Mouse (Mus musculus) heart, adult 2 months (tissue): Measurements from ENCODE around the gene Ttc27. TPM values are rescaled to one million over a fixed set of nuclear protein-coding genes. Genes with fewer than 3 reads are reported as not detected.

ENCODE experiments used
- DNase-seq, 2 experiments: peaks; one replicate each; pipeline ENCODE4 v3.0.0; 2021
- H3K27ac ChIP-seq: fragments of 200-600 bp; 2 replicates; pipeline ENCODE4 v1.8.1; 2022
- H3K27me3 ChIP-seq: fragments of 200-500 bp; 2 replicates; pipeline ENCODE4 v1.6.1; 2012; ENCODE audit warnings: mild to moderate bottlenecking, low read length, inconsistent platforms, mixed read lengths; ENCODE audit not compliant: control insufficient read depth, insufficient read depth
- H3K36me3 ChIP-seq: fragments of 200-500 bp; 2 replicates; pipeline ENCODE4 v1.6.1; 2012; ENCODE audit warnings: low read length, inconsistent platforms; ENCODE audit not compliant: control insufficient read depth, insufficient read depth
- H3K4me1 ChIP-seq: fragments of 200-500 bp; 2 replicates; pipeline ENCODE4 v1.6.1; 2011; ENCODE audit warnings: low read length; ENCODE audit not compliant: control insufficient read depth, insufficient read depth
- H3K4me3 ChIP-seq: fragments of 200-600 bp; 2 replicates; pipeline ENCODE4 v1.8.1; 2022
- H3K79me2 ChIP-seq: fragments of 200-500 bp; replicated peaks from 2 replicates; pipeline ENCODE4 v1.6.1; 2012; ENCODE audit warnings: mild to moderate bottlenecking, inconsistent platforms, low read length, moderate library complexity, mixed read lengths; ENCODE audit not compliant: control insufficient read depth, insufficient read depth
- H3K9ac ChIP-seq: fragments of 200-500 bp; 2 replicates; pipeline ENCODE4 v1.6.1; 2012; ENCODE audit warnings: low read depth, mild to moderate bottlenecking, control low read depth, inconsistent platforms, low read length, mixed read lengths
- CTCF ChIP-seq: fragments of 200-600 bp; IDR thresholded peaks from 2 replicates; pipeline ENCODE4 v1.8.1; 2022; ENCODE audit warnings: antibody characterized with exemption, mild to moderate bottlenecking, moderate library complexity
- EP300 ChIP-seq: fragments of 200-500 bp; IDR thresholded peaks from 2 replicates; pipeline ENCODE4 v1.6.1; 2011; ENCODE audit warnings: low read depth, low read length, control low read depth; ENCODE audit not compliant: insufficient read depth
- POLR2A ChIP-seq: fragments of 200-500 bp; IDR thresholded peaks from 2 replicates; pipeline ENCODE4 v1.6.1; 2011; ENCODE audit warnings: mild to moderate bottlenecking, low read depth, low read length, control low read depth; ENCODE audit not compliant: insufficient read depth
- WGBS: fragments of 180-500 bp; shearing (Covaris S2); methylation state at CpG from one replicate; pipeline ENCODE4 v1.1.7; 2018; 5-methylcytosine and 5-hydroxymethylcytosine counted together
- intact Hi-C: fragments of 180-260 bp; cut with DNase I; formaldehyde crosslinking; loops from one replicate; pipeline ENCODE4 v1.15.1; 2025
- polyA plus RNA-seq: library from polyadenylated mRNA; depleted of rRNA; stranded (reverse); fragments of >200 nt; gene quantifications from 2 replicates; pipeline ENCODE4 v1.2.3, GENCODE M21; 2012
- total RNA-seq, 2 experiments: library from RNA; stranded (reverse); gene quantifications; 2 replicates each; pipeline ENCODE4 v1.2.3; 2021

The Ttc27 gene
- total and polyA plus RNA-seq, 3 experiments, result 3.5 to 16.0 (median 13.3) TPM

DNA sequence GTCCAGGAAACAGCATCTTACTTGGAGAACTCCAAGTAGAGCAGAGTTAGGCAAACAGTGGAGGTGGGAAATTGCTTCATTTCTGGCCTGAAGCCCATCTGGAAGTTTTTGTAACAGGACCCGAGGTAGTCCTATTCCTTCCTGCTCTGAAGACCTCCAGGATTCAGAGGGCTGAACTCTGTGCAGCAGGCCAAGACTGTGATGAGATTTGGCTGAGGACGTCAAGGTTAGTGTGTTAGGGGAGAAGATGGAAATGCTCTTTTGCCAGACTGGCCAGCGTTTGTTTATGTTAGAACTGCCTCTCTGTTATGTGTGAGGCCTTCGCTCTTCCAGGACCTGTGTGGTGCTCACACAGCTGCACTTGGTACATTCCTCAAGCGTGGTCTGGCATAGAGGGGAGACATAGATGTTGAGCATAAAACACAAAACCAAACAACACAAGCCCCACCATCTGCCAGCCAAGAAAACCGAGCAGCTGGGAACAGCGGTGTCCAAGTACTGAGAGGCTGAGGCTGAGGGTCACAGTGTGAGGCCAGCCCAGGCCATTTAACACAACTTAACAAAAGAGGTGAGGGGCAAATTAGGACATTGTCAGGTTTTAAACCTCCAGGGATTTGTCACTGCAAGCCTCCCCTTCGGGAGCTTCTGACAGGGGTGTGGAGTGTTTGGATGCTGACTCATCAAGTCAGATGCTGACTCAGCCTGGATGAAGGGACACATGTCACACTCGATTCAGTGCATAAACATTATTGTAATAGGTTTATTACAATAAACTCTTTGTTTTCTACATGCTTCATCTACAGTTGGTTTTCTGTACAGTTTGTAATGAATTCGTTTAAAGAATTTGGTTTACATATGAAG lies 128.7 kb downstream of the Ttc27 start:
- Histone ChIP-seq H3K4me3 (no peak overlapping the region), H3K36me3 (no peaks in the 10 kb centered on the region), H3K27ac (peak overlapping the region; percentile 2; the same call in 1 of the 2 replicates), H3K4me1 (peaks cover 11% of the 10 kb centered on the region), H3K9ac (no peak overlapping the region), H3K27me3 (no peaks in the 10 kb centered on the region), H3K79me2 (no peaks in the 10 kb centered on the region)
- WGBS, result 28% methylated on average over 10 of the region's 10 CpGs
- intact Hi-C loops, result no loop called here
- TF ChIP-seq POLR2A (no peak), EP300 (no peak), CTCF (no peak)
- peak; percentile 32 to 69 for DNase-seq

DNA sequence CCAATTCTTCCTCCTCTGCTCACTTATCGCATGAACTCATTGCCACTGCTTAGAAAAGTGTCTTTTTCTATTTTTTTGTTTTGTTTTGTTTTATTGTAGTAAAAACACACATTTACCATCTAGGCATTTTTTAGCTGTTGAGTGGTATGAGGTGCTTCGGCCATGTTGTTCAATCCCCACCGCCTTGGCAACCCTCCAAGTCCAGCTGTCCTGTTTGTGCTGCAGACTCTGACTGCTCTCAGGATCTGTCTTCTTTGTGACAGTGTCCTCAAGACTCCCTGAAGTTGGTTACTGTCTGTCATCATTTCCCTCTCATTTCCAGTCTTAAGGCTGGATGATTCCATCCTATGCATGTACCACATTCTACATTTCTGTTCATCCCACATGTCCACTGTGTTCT lies 132.7 kb downstream of the Ttc27 start:
- WGBS, result 88% methylated on average over 3 of the region's 3 CpGs
- H3K36me3 ChIP-seq, result no peaks in the 10 kb centered on the region
- intact Hi-C loops, result no loop called here
- H3K79me2 ChIP-seq, result no peaks in the 10 kb centered on the region
- no peak for DNase-seq
- no peaks in the 10 kb centered on the region for H3K27me3 ChIP-seq
- H3K27ac ChIP-seq, result no peak overlapping the region
- H3K4me3 ChIP-seq, result no peak overlapping the region
- TF ChIP-seq POLR2A (no peak), EP300 (no peak), CTCF (no peak)
- H3K4me1 ChIP-seq, result peaks cover 10% of the 10 kb centered on the region
- no peak overlapping the region for H3K9ac ChIP-seq

GRCm38 (mm10) chr17:74859298-74859697 lies 141.8 kb downstream of the Ttc27 start:
- Histone ChIP-seq H3K4me3 (no peak overlapping the region), H3K79me2 (no peaks in the 10 kb centered on the region), H3K27ac (no peak overlapping the region), H3K4me1 (no peaks in the 10 kb centered on the region), H3K36me3 (no peaks in the 10 kb centered on the region), H3K9ac (no peak overlapping the region), H3K27me3 (no peaks in the 10 kb centered on the region)
- TF ChIP-seq POLR2A (no peak), EP300 (no peak), CTCF (no peak)
- no peak for DNase-seq
- intact Hi-C loops, result no loop called here
- 90% methylated on average over 2 of the region's 2 CpGs for WGBS

DNA sequence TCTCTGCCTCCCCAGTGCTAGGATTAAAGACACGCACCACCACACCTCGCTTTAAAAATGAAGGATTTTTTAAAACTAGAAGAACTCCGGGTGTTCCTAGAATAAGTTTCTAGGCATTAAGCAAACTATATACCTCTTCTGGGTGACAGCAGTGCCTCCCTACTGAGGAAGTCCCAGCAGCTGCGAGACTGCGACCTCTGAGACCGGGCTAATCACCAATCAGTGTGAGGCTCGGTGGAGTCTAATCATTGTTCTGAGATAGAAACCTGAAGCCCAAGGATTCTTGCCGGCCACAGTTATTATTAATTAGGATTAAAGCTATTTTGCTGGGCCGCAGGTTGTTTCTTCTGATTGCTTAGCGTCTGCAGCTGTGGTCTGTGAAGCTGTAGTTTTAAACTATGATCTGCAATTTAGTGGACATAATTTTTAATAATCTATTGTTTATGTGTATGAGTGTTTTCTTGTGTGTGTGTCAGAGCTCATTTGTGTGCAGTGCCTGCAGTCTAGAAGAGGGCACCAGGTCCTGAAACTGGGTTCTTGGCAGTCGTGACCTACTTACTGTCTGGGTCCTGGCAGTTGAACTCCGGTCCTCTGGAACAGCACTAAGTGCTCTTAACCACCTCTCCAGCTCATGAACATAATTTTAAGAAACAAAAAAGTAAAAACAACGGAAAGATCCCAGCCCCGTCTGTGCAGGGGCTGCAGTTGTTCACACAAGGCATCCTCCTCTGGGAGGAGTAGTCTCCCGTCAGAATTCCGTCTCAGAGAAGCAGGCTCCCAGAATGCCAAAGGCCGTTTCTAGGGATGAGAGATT lies 142.9 kb downstream of the Ttc27 start:
- Histone ChIP-seq H3K27me3 (no peaks in the 10 kb centered on the region), H3K27ac (no peak overlapping the region), H3K4me1 (no peaks in the 10 kb centered on the region), H3K4me3 (no peak overlapping the region), H3K79me2 (no peaks in the 10 kb centered on the region), H3K36me3 (no peaks in the 10 kb centered on the region), H3K9ac (no peak overlapping the region)
- intact Hi-C loops, result no loop called here
- TF ChIP-seq POLR2A (no peak), CTCF (no peak), EP300 (no peak)
- 73% methylated on average over 17 of the region's 17 CpGs for WGBS
- DNase-seq, result no peak

- Histone ChIP-seq H3K27me3 (no peaks in the 10 kb centered on the region), H3K79me2 (no peaks in the 10 kb centered on the region), H3K9ac (no peak overlapping the region), H3K27ac (no peak overlapping the region), H3K4me1 (peaks cover 10% of the 10 kb centered on the region), H3K4me3 (no peak overlapping the region), H3K36me3 (no peaks in the 10 kb centered on the region)
- no peak for DNase-seq
- intact Hi-C loops, result no loop called here
- WGBS, result 85% methylated on average over 5 of the region's 5 CpGs
- TF ChIP-seq EP300, result no peak
- no peak for TF ChIP-seq POLR2A
- no peak for TF ChIP-seq CTCF
These were observed 146.3 kb downstream of the Ttc27 start for GRCm38 (mm10) chr17:74863845-74864244.
